Mouse (Mus musculus): ENCODE measurements around the gene Wdr92.

DNA sequence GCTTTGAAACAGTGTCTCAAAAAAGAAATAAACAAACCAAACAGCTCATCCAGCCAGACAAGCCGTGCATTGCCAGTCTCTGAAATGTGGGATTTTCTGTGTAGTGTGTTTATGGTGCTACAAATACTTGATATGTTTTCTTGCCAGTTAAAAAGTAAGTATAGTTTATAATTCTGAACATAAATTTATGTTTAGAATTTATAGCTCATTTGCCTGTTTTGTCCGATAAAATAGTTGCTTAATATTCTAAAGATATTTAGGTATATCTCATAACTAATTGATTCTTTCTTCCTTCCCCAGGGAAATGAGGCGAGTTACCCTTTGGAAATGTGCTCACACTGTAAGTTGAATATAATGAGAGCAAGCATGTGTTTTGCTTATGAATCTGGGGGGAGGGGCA lies at the start of gene Wdr92:
- TF ChIP-seq CTCF (conservative IDR thresholded peaks at IDR 0.05; ENCODE audit: low read length) (no peak), NANOG (IDR thresholded peaks at IDR 0.05; ENCODE audit: borderline replicate concordance, low read length) (no peak), POU5F1 (IDR thresholded peaks at IDR 0.05; ENCODE audit: borderline replicate concordance, low read length) (no peak)

All from E14TG2a.4 (cell line).